Mouse (Mus musculus): Measurements from ENCODE around the gene Sgf29. TPM values are rescaled to one million over a fixed set of nuclear protein-coding genes. Genes with fewer than 3 reads are reported as not detected.

Sgf29 gene
- polyA plus RNA-seq, 1 experiment from 2014 or later = 28.9 TPM

GRCm38 (mm10) chr7:126612736-126613135, 36.4 kb upstream of the Sgf29 start:
- TF ChIP-seq EP300 (optimal IDR thresholded peaks at IDR 0.05) = no peak
- TF ChIP-seq CTCF (IDR thresholded peaks at IDR 0.05; ENCODE audit: low read depth) = no peak
- Histone ChIP-seq H3K4me1 (replicated peaks; ENCODE audit: control insufficient read depth, insufficient read depth) (no peaks in the 10 kb centered on the region), H3K27ac (replicated peaks) (no peak overlapping the region), H3K36me3 (ENCODE audit: control insufficient read depth, insufficient read depth, low read length) (no peaks in the 10 kb centered on the region), H3K4me3 (ENCODE audit: low read depth, low read length) (no peak overlapping the region), H3K9me3 (ENCODE audit: control insufficient read depth, low read length) (no peaks in the 10 kb centered on the region), H3K27me3 (ENCODE audit: control insufficient read depth, insufficient read depth, low read length) (no peaks in the 10 kb centered on the region), H3K9ac (ENCODE audit: low read length) (no peak overlapping the region), H3K4me2 (replicated peaks; ENCODE audit: low read depth) (no peak overlapping the region)
- ATAC-seq (ENCODE audit: low FRiP score, low TSS enrichment) = no peak
- DNase-seq (ENCODE audit: low spot score) = no peak
- WGBS = 81% methylated on average over 3 of the region's 3 CpGs

DNA sequence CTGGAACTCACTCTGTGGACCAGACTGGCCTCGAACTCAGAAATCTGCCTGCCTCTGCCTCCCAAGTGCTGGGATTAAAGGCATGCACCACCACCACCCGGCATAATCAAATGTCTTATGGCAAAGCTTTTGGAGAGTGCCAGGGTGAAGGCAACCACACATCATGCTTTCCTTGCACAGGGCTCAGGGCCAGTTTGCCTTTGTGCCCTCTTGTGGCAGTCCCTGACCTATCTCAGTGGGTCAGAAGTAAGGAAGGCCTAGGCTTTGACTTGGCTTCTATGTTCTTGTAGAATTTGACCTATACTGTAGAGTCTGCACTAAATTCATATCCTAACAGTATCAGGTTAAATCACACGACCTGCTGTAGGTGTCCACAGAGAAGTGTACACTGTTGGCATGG, 32.4 kb upstream of the Sgf29 start:
- DNase-seq (ENCODE audit: low spot score) (no peak), ATAC-seq (ENCODE audit: low FRiP score, low TSS enrichment) (no peak)
- Histone ChIP-seq H3K9me3 (ENCODE audit: control insufficient read depth, low read length) (no peaks in the 10 kb centered on the region), H3K4me1 (replicated peaks; ENCODE audit: control insufficient read depth, insufficient read depth) (no peaks in the 10 kb centered on the region), H3K9ac (ENCODE audit: low read length) (no peak overlapping the region), H3K27me3 (ENCODE audit: control insufficient read depth, insufficient read depth, low read length) (no peaks in the 10 kb centered on the region), H3K27ac (replicated peaks) (no peak overlapping the region), H3K4me3 (ENCODE audit: low read depth, low read length) (no peak overlapping the region), H3K36me3 (ENCODE audit: control insufficient read depth, insufficient read depth, low read length) (no peaks in the 10 kb centered on the region), H3K4me2 (replicated peaks; ENCODE audit: low read depth) (no peak overlapping the region)
- TF ChIP-seq CTCF (IDR thresholded peaks at IDR 0.05; ENCODE audit: low read depth) (no peak), EP300 (optimal IDR thresholded peaks at IDR 0.05) (no peak)
- WGBS = 66% methylated on average over 3 of the region's 3 CpGs

- no peak overlapping the region for H3K27ac ChIP-seq (replicated peaks)
- no peak overlapping the region for H3K4me3 ChIP-seq (ENCODE audit: low read depth, low read length)
- no peak overlapping the region for H3K9ac ChIP-seq (ENCODE audit: low read length)
- H3K4me2 ChIP-seq (replicated peaks; ENCODE audit: low read depth) = no peak overlapping the region
- DNase-seq (ENCODE audit: low spot score) (no peak), ATAC-seq (ENCODE audit: low FRiP score, low TSS enrichment) (no peak)
- TF ChIP-seq CTCF (IDR thresholded peaks at IDR 0.05; ENCODE audit: low read depth) (no peak), EP300 (optimal IDR thresholded peaks at IDR 0.05) (no peak)
- H3K27me3 ChIP-seq (ENCODE audit: control insufficient read depth, insufficient read depth, low read length) = no peaks in the 10 kb centered on the region
- H3K4me1 ChIP-seq (replicated peaks; ENCODE audit: control insufficient read depth, insufficient read depth) = no peaks in the 10 kb centered on the region
- WGBS = 59% methylated on average over 10 of the region's 10 CpGs
- no peaks in the 10 kb centered on the region for H3K9me3 ChIP-seq (ENCODE audit: control insufficient read depth, low read length)
- no peaks in the 10 kb centered on the region for H3K36me3 ChIP-seq (ENCODE audit: control insufficient read depth, insufficient read depth, low read length)
These were observed 29.4 kb upstream of the Sgf29 start for GRCm38 (mm10) chr7:126619559-126620275.

DNA sequence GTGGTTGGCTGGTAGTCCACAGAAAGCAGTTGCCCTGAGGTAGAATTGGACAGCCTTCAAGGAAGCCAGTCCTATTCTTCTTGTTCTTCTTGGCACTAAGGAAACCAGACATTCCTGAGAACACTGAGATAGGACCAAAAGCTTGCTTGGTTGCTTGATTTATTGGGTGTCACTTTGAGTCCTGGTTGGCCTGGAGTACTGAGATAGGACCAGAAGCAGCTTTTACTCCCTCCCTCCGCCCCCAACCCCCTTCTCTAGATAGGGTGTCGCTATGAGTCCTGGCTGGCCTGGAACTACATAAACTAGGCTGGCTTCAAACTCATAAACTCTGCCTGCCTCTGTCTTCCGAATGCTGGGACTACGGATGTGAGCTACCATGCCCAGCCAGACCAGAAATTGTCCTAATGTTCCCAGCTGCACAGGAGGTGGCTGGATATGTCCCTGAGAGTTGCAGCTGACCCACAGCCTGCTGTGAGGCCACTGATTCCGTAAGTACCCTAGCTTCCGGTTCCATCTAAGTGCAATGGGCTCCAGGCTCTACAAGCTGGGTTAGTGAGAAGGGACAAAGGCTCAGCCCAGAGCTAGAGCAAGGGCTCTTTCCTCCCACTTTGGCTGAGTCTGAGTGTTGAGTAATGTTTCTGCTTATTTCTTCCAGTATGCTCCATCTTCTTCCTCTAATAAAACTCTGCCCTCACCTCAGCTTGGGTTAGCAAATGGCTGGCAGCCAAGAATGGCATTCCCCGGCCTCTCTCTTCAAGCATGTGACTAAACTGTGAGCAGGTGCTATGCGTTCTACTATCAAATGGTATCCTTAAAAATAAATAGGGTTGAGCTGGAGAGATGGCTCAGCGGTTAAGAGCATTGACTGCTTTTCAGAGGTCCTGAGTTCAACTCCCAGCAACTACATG, 27.4 kb upstream of the Sgf29 start:
- no peak overlapping the region for H3K4me3 ChIP-seq (ENCODE audit: low read depth, low read length)
- H3K9ac ChIP-seq (ENCODE audit: low read length) = no peak overlapping the region
- no peaks in the 10 kb centered on the region for H3K36me3 ChIP-seq (ENCODE audit: control insufficient read depth, insufficient read depth, low read length)
- ATAC-seq (ENCODE audit: low FRiP score, low TSS enrichment) = no peak
- no peaks in the 10 kb centered on the region for H3K9me3 ChIP-seq (ENCODE audit: control insufficient read depth, low read length)
- TF ChIP-seq CTCF (IDR thresholded peaks at IDR 0.05; ENCODE audit: low read depth) = no peak
- TF ChIP-seq EP300 (optimal IDR thresholded peaks at IDR 0.05) = no peak
- no peak overlapping the region for H3K4me2 ChIP-seq (replicated peaks; ENCODE audit: low read depth)
- DNase-seq (ENCODE audit: low spot score) = no peak
- WGBS = 64% methylated on average over 9 of the region's 9 CpGs
- no peaks in the 10 kb centered on the region; the same call in 1 of the 2 replicates for H3K4me1 ChIP-seq (replicated peaks; ENCODE audit: control insufficient read depth, insufficient read depth)
- H3K27ac ChIP-seq (replicated peaks) = no peak overlapping the region
- H3K27me3 ChIP-seq (ENCODE audit: control insufficient read depth, insufficient read depth, low read length) = no peaks in the 10 kb centered on the region

DNA sequence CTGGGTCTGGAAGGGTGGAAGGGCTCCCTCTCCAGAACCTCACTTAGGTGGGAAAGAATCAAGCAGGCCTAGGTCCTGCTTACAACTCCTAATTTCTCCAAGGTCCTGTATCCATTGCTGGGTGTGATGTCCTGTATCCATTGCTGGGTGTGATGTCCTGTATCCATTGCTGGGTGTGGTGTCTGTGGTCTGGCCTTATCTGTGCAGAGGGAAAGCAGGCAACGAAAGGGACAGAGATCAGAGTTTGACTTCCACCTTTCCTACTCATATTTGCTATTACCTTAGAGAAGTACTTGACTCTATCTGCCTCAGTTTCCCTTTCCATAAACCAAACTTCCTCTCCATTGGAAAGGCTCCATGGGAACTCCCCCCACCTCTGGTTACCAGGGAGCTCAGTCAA, 25.7 kb upstream of the Sgf29 start:
- WGBS = 84% methylated on average over 1 of the region's 1 CpGs
- no peak overlapping the region for H3K4me3 ChIP-seq (ENCODE audit: low read depth, low read length)
- no peaks in the 10 kb centered on the region for H3K27me3 ChIP-seq (ENCODE audit: control insufficient read depth, insufficient read depth, low read length)
- TF ChIP-seq EP300 (optimal IDR thresholded peaks at IDR 0.05) = no peak
- no peak for TF ChIP-seq CTCF (IDR thresholded peaks at IDR 0.05; ENCODE audit: low read depth)
- no peak overlapping the region for H3K9ac ChIP-seq (ENCODE audit: low read length)
- no peaks in the 10 kb centered on the region; the same call in 1 of the 2 replicates for H3K4me1 ChIP-seq (replicated peaks; ENCODE audit: control insufficient read depth, insufficient read depth)
- ATAC-seq (ENCODE audit: low FRiP score, low TSS enrichment) (no peak), DNase-seq (ENCODE audit: low spot score) (no peak)
- H3K27ac ChIP-seq (replicated peaks) = no peak overlapping the region
- H3K4me2 ChIP-seq (replicated peaks; ENCODE audit: low read depth) = no peak overlapping the region
- no peaks in the 10 kb centered on the region for H3K36me3 ChIP-seq (ENCODE audit: control insufficient read depth, insufficient read depth, low read length)
- H3K9me3 ChIP-seq (ENCODE audit: control insufficient read depth, low read length) = no peaks in the 10 kb centered on the region

DNA sequence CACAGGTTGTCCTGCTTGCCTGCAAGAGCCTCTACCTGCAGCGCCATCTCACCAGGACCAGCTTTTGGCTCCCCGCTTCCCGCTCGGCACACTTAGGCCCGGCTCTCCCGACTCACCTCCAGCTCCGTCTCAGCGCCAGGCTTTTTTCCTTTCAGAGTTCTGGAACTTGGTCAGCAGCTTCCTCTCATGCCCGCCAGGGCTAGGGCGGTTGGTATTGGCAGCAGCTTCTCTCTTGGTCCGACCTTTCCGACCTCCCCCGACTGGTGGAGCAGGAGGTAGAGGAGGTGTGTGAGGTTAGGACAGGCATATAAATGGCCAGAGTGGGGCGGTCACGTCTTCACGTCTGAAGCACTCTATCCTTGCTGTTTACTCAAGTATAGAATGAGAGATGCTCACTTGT, 24.3 kb upstream of the Sgf29 start:
- Histone ChIP-seq H3K9me3 (ENCODE audit: control insufficient read depth, low read length) (no peaks in the 10 kb centered on the region), H3K4me2 (replicated peaks; ENCODE audit: low read depth) (peak overlapping the region; percentile 33), H3K4me1 (replicated peaks; ENCODE audit: control insufficient read depth, insufficient read depth) (no peaks in the 10 kb centered on the region; the same call in 1 of the 2 replicates), H3K27ac (replicated peaks) (peak overlapping the region; percentile 65), H3K9ac (ENCODE audit: low read length) (no peak overlapping the region), H3K27me3 (ENCODE audit: control insufficient read depth, insufficient read depth, low read length) (no peaks in the 10 kb centered on the region), H3K36me3 (ENCODE audit: control insufficient read depth, insufficient read depth, low read length) (no peaks in the 10 kb centered on the region), H3K4me3 (ENCODE audit: low read depth, low read length) (peak overlapping the region; percentile 19)
- ATAC-seq (ENCODE audit: low FRiP score, low TSS enrichment) = no peak
- 58% methylated on average over 16 of the region's 16 CpGs for WGBS
- TF ChIP-seq CTCF (IDR thresholded peaks at IDR 0.05; ENCODE audit: low read depth) = no peak
- TF ChIP-seq EP300 (optimal IDR thresholded peaks at IDR 0.05) = no peak
- no peak for DNase-seq (ENCODE audit: low spot score)

All from stomach, postnatal 0 days (tissue).